Mouse (Mus musculus) myocyte (in vitro differentiated cells): ENCODE measurements around the gene Taf3.
A peak's percentile ranks its signal among the peaks of the same experiment; 100 is the strongest.

Experiments used
- E2F4 ChIP-seq: IDR thresholded peaks from one replicate; pipeline ENCODE4 v1.6.1; 2011; ENCODE audit warnings: mild to moderate bottlenecking, control low read depth, moderate library complexity; ENCODE audit not compliant: insufficient read depth
- MAX ChIP-seq: IDR thresholded peaks from one replicate; pipeline ENCODE4 v1.6.1; 2011; ENCODE audit warnings: low read depth, mild to moderate bottlenecking, control low read depth
- MYOD1 ChIP-seq, 3 experiments: IDR thresholded peaks; one replicate each; pipeline ENCODE4 v1.6.1; 2011; ENCODE audit warnings: control low read depth in 2 of 3, low read depth in 2 of 3, mild to moderate bottlenecking in 2 of 3, moderate library complexity in 1 of 3; ENCODE audit not compliant: insufficient read length in 2 of 3, control insufficient read depth in 1 of 3
- POLR2A ChIP-seq: IDR thresholded peaks from one replicate; pipeline ENCODE4 v1.6.1; 2011; ENCODE audit warnings: low read depth, mild to moderate bottlenecking, control low read depth, moderate library complexity; ENCODE audit not compliant: insufficient read length
- POLR2AphosphoS2 ChIP-seq: IDR thresholded peaks from one replicate; pipeline ENCODE4 v1.6.1; 2011; ENCODE audit warnings: low read depth, control low read depth; ENCODE audit not compliant: insufficient read length
- TCF12 ChIP-seq: IDR thresholded peaks from one replicate; pipeline ENCODE4 v1.6.1; 2011; ENCODE audit warnings: mild to moderate bottlenecking, control low read depth; ENCODE audit not compliant: poor library complexity, insufficient read depth, severe bottlenecking
- USF1 ChIP-seq: IDR thresholded peaks from one replicate; pipeline ENCODE4 v1.6.1; 2011; ENCODE audit warnings: low read depth, mild to moderate bottlenecking, control low read depth, moderate library complexity

- TF ChIP-seq MYOD1 (IDR thresholded peaks at IDR 0.05; ENCODE audit: control insufficient read depth in 1 of 3, insufficient read length in 2 of 3, low read depth in 2 of 3) (peak in 1 of 3 experiments; percentile 1), USF1 (no peak), POLR2A (no peak), TCF12 (no peak), MAX (no peak), E2F4 (no peak), POLR2AphosphoS2 (no peak)
Measured at GRCm38 (mm10) chr2:9996111-9996510, 52.3 kb downstream of the Taf3 start.
